Mouse (Mus musculus): ENCODE results near the gene Zfp503. TPM values are rescaled to one million over a fixed set of nuclear protein-coding genes. Genes with fewer than 3 reads are reported as not detected.

Zfp503 gene
- polyA plus RNA-seq, 1 experiment from 2014 or later: 1.6 TPM

Small RNAs within 50 kb of the gene (microRNA-seq; reads per million reads assigned to microRNA genes)
- not detected for gene Gm27532

Other genes starting within 250 kb of the Zfp503 start
- gene Samd8, start 239.1 kb downstream of the Zfp503 start, polyA plus RNA-seq (2014; fragmentation: Nextera tagmentation; extraction: Ambion mirVana): 8.5 and 11.5 TPM in 2 replicates
- gene Dusp13, start 238.4 kb downstream of the Zfp503 start, polyA plus RNA-seq (2014; fragmentation: Nextera tagmentation; extraction: Ambion mirVana): not detected in 2 replicates
- 533 and 556 TPM in 2 replicates for gene Vdac2, start 164.4 kb downstream of the Zfp503 start, polyA plus RNA-seq (2014; fragmentation: Nextera tagmentation; extraction: Ambion mirVana)
- gene Comtd1, start 140.6 kb downstream of the Zfp503 start, polyA plus RNA-seq (2014; fragmentation: Nextera tagmentation; extraction: Ambion mirVana): 41.0 and 47.1 TPM in 2 replicates
- gene Lrmda, start 30.1 kb upstream of the Zfp503 start, polyA plus RNA-seq (2014; fragmentation: Nextera tagmentation; extraction: Ambion mirVana): 0.95 and 1.2 TPM in 2 replicates

Data from heart, embryonic 14.5 days (tissue).